ENCODE assay signal across 10 mouse cellular contexts in the genomic region with DNA sequence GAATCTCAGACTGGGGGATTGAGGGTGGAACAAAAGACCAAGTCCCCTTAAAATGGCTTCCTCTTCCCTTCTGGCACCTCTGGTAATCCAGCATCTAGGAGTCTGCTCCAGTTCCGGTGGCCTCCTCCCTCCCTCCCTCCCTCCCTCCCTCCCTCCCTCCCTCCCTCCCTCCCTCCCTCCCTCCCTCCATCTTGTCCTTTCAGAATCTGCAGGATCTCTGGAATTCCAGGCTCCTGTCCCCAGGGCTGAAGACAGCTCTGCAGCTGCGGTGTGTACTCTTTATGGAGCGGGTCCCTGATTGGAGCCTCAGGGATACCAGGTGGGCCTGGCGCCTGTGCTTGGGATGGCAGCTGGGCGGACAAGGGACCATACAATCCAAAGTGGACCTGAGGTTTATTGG. TPM values are rescaled to one million over a fixed set of nuclear protein-coding genes. Genes with fewer than 3 reads are reported as not detected.
DNase-seq lines count a peak whose midpoint lies in the region; ATAC-seq and TF ChIP-seq lines count a peak whose summit lies in the region.
"Had no signal": no experiment of that assay in that cellular context is flagged by ENCODE, and none has a peak within 500 bp of the region (broad histone marks: within the 10 kb centered on the region; RNA-seq: fewer than 3 reads in every experiment).

No protein-coding gene starts in this region.

- peak overlapping the region; percentile 80 for H3K9ac ChIP-seq in ES-E14 (ENCODE audit: insufficient read depth, low read depth, low read length, poor library complexity, severe bottlenecking)
- peak overlapping the region; percentile 75; the same call in 1 of the 2 replicates for H3K9ac ChIP-seq in heart, embryonic 16.5 days (ENCODE audit: low read length)
- H3K9ac ChIP-seq in liver, embryonic 16.5 days (ENCODE audit: low read depth, low read length), result peak overlapping the region; percentile 70

- peak overlapping the region; percentile 21; the same call in 1 of the 2 replicates for H3K4me2 ChIP-seq in heart, embryonic 16.5 days (ENCODE audit: low read depth, low read length)
- peak overlapping the region; percentile 79 for H3K4me2 ChIP-seq in liver, embryonic 16.5 days (ENCODE audit: low read depth, low read length)

- H3K36me3 ChIP-seq in heart, embryonic 10.5 days, result peaks cover 66% of the 10 kb centered on the region
- H3K36me3 ChIP-seq in ES-E14 (ENCODE audit: control insufficient read depth, insufficient read depth, low read length, poor library complexity, severe bottlenecking), result peaks cover 58% of the 10 kb centered on the region
- H3K36me3 ChIP-seq in heart, embryonic 16.5 days (ENCODE audit: control insufficient read depth, insufficient read depth), result peaks cover 31% of the 10 kb centered on the region
- H3K36me3 ChIP-seq in liver, embryonic 16.5 days (ENCODE audit: control insufficient read depth, insufficient read depth), result peaks cover 31% of the 10 kb centered on the region

- H3K27me3 ChIP-seq in heart, embryonic 10.5 days (ENCODE audit: insufficient read depth, poor library complexity, severe bottlenecking), result no peaks in the 10 kb centered on the region
- no peaks in the 10 kb centered on the region for H3K27me3 ChIP-seq in heart, embryonic 16.5 days (ENCODE audit: control insufficient read depth, insufficient read depth, low read length)
- no peaks in the 10 kb centered on the region for H3K27me3 ChIP-seq in liver, embryonic 16.5 days (ENCODE audit: control insufficient read depth, insufficient read depth, low read depth, low read length)
- H3K27me3 ChIP-seq: Patski had no signal

- ATAC-seq in heart, embryonic 16.5 days (replicated peaks; ENCODE audit: extremely low read depth, insufficient read depth, low FRiP score), result no peak
- ATAC-seq in liver, embryonic 16.5 days (ENCODE audit: low read depth), result peak; percentile 8
- ATAC-seq in monocyte, adult 5-6 weeks (replicated peaks; ENCODE audit: insufficient number of reproducible peaks, low FRiP score, low TSS enrichment, poor library complexity, severe bottlenecking), result no peak

- H3K9me3 ChIP-seq in heart, embryonic 10.5 days, result no peaks in the 10 kb centered on the region
- no peaks in the 10 kb centered on the region for H3K9me3 ChIP-seq in ES-E14 (ENCODE audit: control insufficient read depth, insufficient read depth, low read depth, low read length)
- no peaks in the 10 kb centered on the region for H3K9me3 ChIP-seq in heart, embryonic 16.5 days (replicated peaks; ENCODE audit: control insufficient read depth, low read length)
- no peaks in the 10 kb centered on the region for H3K9me3 ChIP-seq in liver, embryonic 16.5 days (replicated peaks; ENCODE audit: control insufficient read depth, low read length)

- H3K4me1 ChIP-seq in heart, embryonic 10.5 days, result peaks cover 55% of the 10 kb centered on the region
- H3K4me1 ChIP-seq in ES-E14 (ENCODE audit: control insufficient read depth in 2 of 2, insufficient read depth in 2 of 2, low read length in 2 of 2, poor library complexity in 1 of 2), result peaks cover 0 to 3% of the 10 kb centered on the region in 2 experiments; a peak in 1 of 4 replicates
- H3K4me1 ChIP-seq in heart, embryonic 16.5 days (ENCODE audit: control insufficient read depth, insufficient read depth, low read length), result peaks cover 40% of the 10 kb centered on the region
- H3K4me1 ChIP-seq in liver, embryonic 16.5 days (ENCODE audit: control insufficient read depth, low read depth, low read length), result peaks cover 58% of the 10 kb centered on the region

- peak overlapping the region; percentile 79 for H3K4me3 ChIP-seq in heart, embryonic 10.5 days
- H3K4me3 ChIP-seq in ES-E14 (ENCODE audit: insufficient read depth in 1 of 2, low read depth in 1 of 2, low read length in 2 of 2, poor library complexity in 1 of 2, severe bottlenecking in 1 of 2), result peak overlapping the region; percentile 58 to 71
- H3K4me3 ChIP-seq in heart, embryonic 16.5 days (ENCODE audit: low read length), result no peak overlapping the region
- peak overlapping the region; percentile 70 for H3K4me3 ChIP-seq in liver, embryonic 16.5 days (ENCODE audit: low read depth, low read length)

- intact Hi-C loops in heart, postnatal 14 days (cut with DNase I), result loop anchor here (5.0 kb wide), 1 partner anchor 241 kb away; no protein-coding TSS in a partner anchor

- WGBS in heart, embryonic 10.5 days, result 66% methylated on average over 4 of the region's 5 CpGs
- WGBS in heart, embryonic 16.5 days, result 50% methylated on average over 5 of the region's 5 CpGs
- WGBS in liver, embryonic 16.5 days (ENCODE audit: insufficient replicate concordance), result 50% methylated on average over 5 of the region's 5 CpGs

- in situ Hi-C loops in ES-E14 (cut with MboI; ENCODE audit: low sequenced_read_pairs in 2 of 2, unreplicated experiment in 2 of 2), result no loop called here

- H3K27ac ChIP-seq in heart, embryonic 10.5 days, result peak overlapping the region; percentile 94
- peak overlapping the region; percentile 99 for H3K27ac ChIP-seq in ES-E14 (ENCODE audit: insufficient read depth, low read depth, low read length, poor library complexity, severe bottlenecking)
- H3K27ac ChIP-seq in heart, embryonic 16.5 days (ENCODE audit: low read length), result peak overlapping the region; percentile 90
- H3K27ac ChIP-seq in liver, embryonic 16.5 days (ENCODE audit: low read length), result peak overlapping the region; percentile 99

- DNase-seq in heart, embryonic 10.5 days (ENCODE audit: low spot score), result no peak
- DNase-seq in heart, postnatal 14 days, result no peak
- DNase-seq in ES-E14 (ENCODE audit: low read depth, low spot score), result no peak
- DNase-seq in right cerebral cortex, postnatal 14 days, result no peak
- no peak for DNase-seq in cerebellum, adult 11-12 months

TF ChIP-seq in ES-E14, 5 proteins besides CTCF, POLR2A, EP300 and RAD21:
- TF ChIP-seq MAFK (IDR thresholded peaks at IDR 0.05; ENCODE audit: insufficient read depth, low read depth, low read length), result no peak
- no peak for TF ChIP-seq CHD2 (IDR thresholded peaks at IDR 0.05; ENCODE audit: low read depth, low read length)
- no peak for TF ChIP-seq HCFC1 (IDR thresholded peaks at IDR 0.05; ENCODE audit: borderline replicate concordance, insufficient read depth, low read length)
- TF ChIP-seq ZC3H11A (IDR thresholded peaks at IDR 0.05; ENCODE audit: borderline replicate concordance, low read depth, low read length), result no peak
- TF ChIP-seq ZNF384 (IDR thresholded peaks at IDR 0.05; ENCODE audit: low read depth, low read length), result no peak
TF ChIP-seq in ES-E14: peak in this region for 0.

RNA-seq across cellular contexts. Expression of a gene that starts 1.6 kb away (rescaled TPM):
- polyA plus RNA-seq in heart, embryonic 10.5 days (2016; fragmentation: Nextera tagmentation; extraction: Ambion mirVana), result 4,578 and 4,939 TPM in 2 replicates
- 100 to 1,000 TPM; 231 to 265 TPM for total RNA-seq in heart, postnatal 14 days (2021)
- total RNA-seq in ES-E14 (2012; rRNA removed), result 398 and 408 TPM in 2 replicates
- 3,045 and 3,399 TPM in 2 replicates for polyA plus RNA-seq in heart, embryonic 16.5 days (2015; fragmentation: Nextera tagmentation; extraction: Ambion mirVana)
- 6,125 and 6,166 TPM in 2 replicates for polyA plus RNA-seq in liver, embryonic 16.5 days (2015; fragmentation: Nextera tagmentation; extraction: Ambion mirVana)
- total RNA-seq in monocyte, adult 5-6 weeks (2017), result 1,006 to 1,190 TPM (median 1,165 TPM) in 3 replicates

RNA-seq across cellular contexts. Expression of a gene that starts 5.4 kb away (rescaled TPM):
- 187 and 244 TPM in 2 replicates for polyA plus RNA-seq in heart, embryonic 10.5 days (2016; fragmentation: Nextera tagmentation; extraction: Ambion mirVana)
- 10 to 100 TPM; 25.6 to 31.1 TPM for total RNA-seq in heart, postnatal 14 days (2021)
- 388 and 591 TPM in 2 replicates for total RNA-seq in ES-E14 (2012; rRNA removed)
- polyA plus RNA-seq in heart, embryonic 16.5 days (2015; fragmentation: Nextera tagmentation; extraction: Ambion mirVana), result 104 and 107 TPM in 2 replicates
- polyA plus RNA-seq in liver, embryonic 16.5 days (2015; fragmentation: Nextera tagmentation; extraction: Ambion mirVana), result 63.3 and 63.4 TPM in 2 replicates
- 36.4 to 55.8 TPM (median 38.5 TPM) in 3 replicates for total RNA-seq in monocyte, adult 5-6 weeks (2017)

RNA-seq across cellular contexts. Expression of a gene that starts 20.4 kb away (rescaled TPM):
- 2.6 and 2.9 TPM in 2 replicates for polyA plus RNA-seq in heart, embryonic 10.5 days (2016; fragmentation: Nextera tagmentation; extraction: Ambion mirVana)
- total RNA-seq in heart, postnatal 14 days (2021), result not detected
- total RNA-seq in ES-E14 (2012; rRNA removed), result 2.6 TPM in 2 replicates
- polyA plus RNA-seq in heart, embryonic 16.5 days (2015; fragmentation: Nextera tagmentation; extraction: Ambion mirVana), result 0.35 and 0.71 TPM in 2 replicates
- polyA plus RNA-seq in liver, embryonic 16.5 days (2015; fragmentation: Nextera tagmentation; extraction: Ambion mirVana), result 0.41 and 0.75 TPM in 2 replicates
- total RNA-seq in monocyte, adult 5-6 weeks (2017), result 3.2 TPM in 1 of 3 replicates, not detected in the others

RNA-seq across cellular contexts. Expression of a gene that starts 23.4 kb away (rescaled TPM):
- polyA plus RNA-seq in heart, embryonic 10.5 days (2016; fragmentation: Nextera tagmentation; extraction: Ambion mirVana), result 121 and 175 TPM in 2 replicates
- 10 to 100 TPM; 25.3 to 26.3 TPM for total RNA-seq in heart, postnatal 14 days (2021)
- 228 and 281 TPM in 2 replicates for total RNA-seq in ES-E14 (2012; rRNA removed)
- polyA plus RNA-seq in heart, embryonic 16.5 days (2015; fragmentation: Nextera tagmentation; extraction: Ambion mirVana), result 85.1 and 88.3 TPM in 2 replicates
- 58.8 and 59.4 TPM in 2 replicates for polyA plus RNA-seq in liver, embryonic 16.5 days (2015; fragmentation: Nextera tagmentation; extraction: Ambion mirVana)
- 18.0 to 33.4 TPM (median 23.3 TPM) in 3 replicates for total RNA-seq in monocyte, adult 5-6 weeks (2017)

RNA-seq across cellular contexts. Expression of a gene that starts 25.3 kb away (rescaled TPM):
- not detected in 2 replicates for polyA plus RNA-seq in heart, embryonic 10.5 days (2016; fragmentation: Nextera tagmentation; extraction: Ambion mirVana)
- total RNA-seq in heart, postnatal 14 days (2021), result 1 to 10 TPM; 2.8 to 4.6 TPM
- total RNA-seq in ES-E14 (2012; rRNA removed), result 0.71 TPM in 1 of 2 replicates, not detected in the other
- polyA plus RNA-seq in heart, embryonic 16.5 days (2015; fragmentation: Nextera tagmentation; extraction: Ambion mirVana), result not detected in 2 replicates
- polyA plus RNA-seq in liver, embryonic 16.5 days (2015; fragmentation: Nextera tagmentation; extraction: Ambion mirVana), result not detected in 2 replicates
- total RNA-seq in monocyte, adult 5-6 weeks (2017), result not detected in 3 replicates
- polyA plus RNA-seq: large intestine, adult 2 months; Patski had no signal
